Mouse (Mus musculus) bone marrow macrophage, adult 2 months (primary cell): Measurements from ENCODE around the gene Tmem14a.
"Not testable (repeated sequence)": the region's sequence is repeated elsewhere in the genome, so short reads cannot be mapped to it uniquely, and the experiment has no call there.

Experiments used
- CTCF ChIP-seq: IDR thresholded peaks from 2 replicates; pipeline ENCODE4 v1.5.1; 2012; ENCODE audit warnings: low read depth, mild to moderate bottlenecking, low read length, moderate library complexity
- POLR2A ChIP-seq: IDR thresholded peaks from 2 replicates; pipeline ENCODE4 v1.6.1; 2012; ENCODE audit warnings: mild to moderate bottlenecking, low read depth, low read length, borderline replicate concordance

GRCm38 (mm10) chr1:21259981-21260380, 41.6 kb downstream of the Tmem14a start:
- TF ChIP-seq CTCF, POLR2A: not testable (repeated sequence)
